Mouse (Mus musculus) spleen, postnatal 36 days (tissue): ENCODE data around the gene Cela2a.

Experiments used
- DNase-seq, 2 experiments: peaks; one replicate each; pipeline ENCODE4 v3.0.0; 2022; ENCODE audit warnings: low spot score in 2 of 2, mixed read lengths in 1 of 2

The Cela2a gene

DNA sequence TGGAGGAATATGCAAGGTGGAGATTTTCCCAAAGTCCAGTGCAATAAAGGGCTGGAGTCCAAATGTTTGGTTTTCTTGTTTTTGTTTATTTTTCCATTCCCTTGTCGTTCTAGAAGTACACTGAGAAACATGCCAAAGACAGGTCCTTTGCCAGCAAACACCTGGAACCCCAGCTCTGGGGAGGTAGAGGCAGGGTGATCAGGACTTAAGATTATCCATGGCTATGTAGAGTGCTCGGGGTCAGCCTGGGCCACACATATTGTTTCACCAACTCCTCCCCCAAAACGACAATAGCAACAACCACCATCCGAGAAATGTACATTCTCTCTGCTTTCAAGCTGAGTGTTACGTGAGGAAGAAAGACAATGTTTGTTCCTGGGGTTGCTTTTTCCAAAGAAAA lies at the start of gene Cela2a:
Gene Cela2a, minus strand, starts transcription at position 101 of the 400 bp plus-strand sequence.
- DNase-seq, result no peak

- DNase-seq, result no peak
Measured at GRCm38 (mm10) chr4:141875481-141876108, 49.6 kb upstream of the Cela2a start.

DNA sequence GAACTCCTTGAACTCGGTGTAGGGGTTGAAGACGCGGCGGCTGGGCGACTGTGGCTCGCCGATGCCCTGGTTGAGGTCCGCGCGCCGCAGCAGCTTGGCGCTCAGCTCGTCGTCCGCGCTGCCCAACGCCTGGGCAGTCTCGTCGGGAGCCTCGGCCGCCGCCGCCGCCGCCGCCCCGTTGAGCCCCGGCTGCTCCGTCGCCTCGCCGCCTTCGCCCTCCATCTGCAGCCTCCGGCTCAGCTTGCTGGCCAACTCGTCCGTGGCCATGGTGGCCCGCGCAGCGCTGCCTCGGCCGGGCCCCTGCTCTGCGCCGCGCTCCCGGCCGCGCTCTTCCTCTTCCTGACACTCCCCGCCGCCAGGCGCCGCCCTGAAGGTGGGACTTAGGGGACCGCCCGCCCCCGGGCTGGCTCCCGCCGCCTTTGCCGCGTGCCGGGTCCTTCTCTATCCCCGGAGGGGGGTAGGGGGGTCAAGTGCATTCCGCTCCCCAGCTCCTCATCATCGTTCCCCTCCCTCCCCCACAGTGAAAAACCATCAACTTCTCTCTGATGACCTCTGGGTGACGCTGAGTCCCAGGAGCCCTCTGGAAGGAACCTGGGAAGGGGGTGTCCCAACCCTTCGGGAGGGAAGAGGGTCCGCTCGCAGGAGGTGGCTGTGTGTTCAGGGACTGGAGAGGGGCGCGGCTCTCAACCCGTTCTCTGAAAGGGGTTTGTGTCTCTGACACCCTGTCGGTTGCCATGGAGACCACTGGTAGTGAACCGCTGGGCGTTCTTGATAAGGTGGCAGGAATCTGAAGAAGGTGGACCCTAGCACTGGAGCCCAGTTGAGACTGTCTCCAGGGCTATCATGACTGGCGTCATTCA lies 48.9 kb upstream of the Cela2a start, which contains the start of gene Efhd2:
Gene Efhd2, minus strand, starts transcription at position 320 of the 860 bp plus-strand sequence.
- DNase-seq, result peak; percentile 73 to 78

DNA sequence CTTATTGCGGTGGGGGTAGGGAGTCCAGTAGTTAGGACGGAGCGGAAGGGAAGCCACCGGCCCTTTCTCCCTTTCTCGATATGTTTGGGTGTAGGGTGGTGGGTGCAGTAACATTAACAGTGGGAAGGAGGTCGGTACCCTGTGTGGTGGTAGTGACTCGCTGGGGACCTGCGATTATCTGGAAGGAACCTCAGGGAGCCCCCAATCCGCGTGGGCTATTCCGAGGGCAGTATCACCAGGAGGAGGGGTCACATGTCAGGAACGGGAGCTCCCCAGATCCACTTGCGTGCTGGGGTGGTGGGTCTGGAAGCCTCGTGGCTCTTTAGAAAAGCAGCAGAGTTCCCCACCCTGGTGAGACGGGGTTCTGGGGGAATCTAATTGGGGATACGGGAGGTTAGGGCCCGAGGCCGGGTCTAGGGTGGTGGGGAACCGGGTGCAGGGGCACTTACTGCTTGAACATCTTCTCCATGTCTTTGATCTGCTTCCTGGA lies 48.2 kb upstream of the Cela2a start:
- DNase-seq, result no peak

DNA sequence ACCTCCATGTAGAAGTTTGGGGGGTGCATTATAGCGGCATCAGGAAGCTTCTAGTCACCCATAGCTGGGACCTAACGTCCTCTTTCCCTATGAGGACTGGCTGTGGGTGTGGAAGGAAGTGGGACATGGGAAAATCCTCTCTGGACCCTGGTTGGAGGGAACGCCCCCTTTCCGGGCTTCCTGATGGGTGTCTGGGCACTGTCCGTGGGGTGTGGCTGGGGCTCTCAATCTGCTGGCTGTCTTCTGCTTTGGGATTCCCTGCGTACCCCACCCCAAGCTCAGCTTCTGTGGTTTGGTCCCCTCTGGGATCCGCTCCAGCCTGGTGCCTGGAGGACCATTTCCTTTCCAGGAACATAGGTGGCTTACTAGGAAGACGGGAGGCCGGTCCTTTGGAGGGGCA lies 47.0 kb upstream of the Cela2a start:
- DNase-seq, result no peak

- no peak for DNase-seq
Measured at GRCm38 (mm10) chr4:141871909-141872308, 45.9 kb upstream of the Cela2a start.

- DNase-seq, result no peak
Measured at GRCm38 (mm10) chr4:141871333-141871725, 45.4 kb upstream of the Cela2a start.

GRCm38 (mm10) chr4:141870666-141871332 lies 44.8 kb upstream of the Cela2a start:
- peak; percentile 36 to 47 for DNase-seq

- no peak for DNase-seq
Measured at GRCm38 (mm10) chr4:141869436-141870215, 43.7 kb upstream of the Cela2a start.

DNA sequence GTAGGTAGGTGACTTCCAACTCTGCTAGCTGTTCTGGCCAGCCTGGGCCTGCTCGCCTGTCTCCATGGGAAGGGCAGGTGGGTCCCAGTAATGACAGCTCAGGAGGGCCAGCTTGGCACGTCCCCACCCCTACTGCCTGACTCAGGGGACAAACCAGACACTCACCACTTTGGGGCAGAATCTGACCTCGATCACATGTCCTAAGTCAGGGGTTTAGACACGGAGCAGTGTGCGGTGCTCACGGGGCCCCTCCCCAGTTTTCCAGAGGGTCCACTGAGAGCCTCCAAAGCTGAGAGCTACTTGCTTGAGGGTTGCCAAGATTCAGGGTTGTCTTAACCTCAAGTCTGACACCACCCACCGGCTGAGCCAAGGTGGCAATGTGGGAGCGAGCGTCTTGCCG lies 42.1 kb upstream of the Cela2a start:
- no peak for DNase-seq

DNA sequence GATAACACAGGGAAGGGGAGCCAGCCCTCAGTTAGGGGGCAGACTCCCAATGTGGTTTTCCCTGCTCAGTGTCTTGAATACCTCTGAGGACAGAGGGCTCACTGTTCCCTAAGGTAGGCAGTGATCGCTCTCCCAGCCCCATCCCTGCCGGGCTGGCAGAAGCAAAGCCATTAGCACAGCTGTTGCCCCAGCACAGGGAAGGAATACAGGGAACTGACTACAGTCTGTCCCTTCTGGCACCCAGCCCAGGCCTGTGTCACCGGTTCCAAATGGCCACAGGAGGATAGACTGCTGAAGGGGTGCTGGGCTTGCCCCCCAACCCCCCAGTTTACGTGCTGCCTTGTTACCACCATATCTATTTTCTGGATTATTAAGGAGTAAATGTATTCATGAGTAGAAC lies 41.5 kb upstream of the Cela2a start:
- DNase-seq, result no peak

DNA sequence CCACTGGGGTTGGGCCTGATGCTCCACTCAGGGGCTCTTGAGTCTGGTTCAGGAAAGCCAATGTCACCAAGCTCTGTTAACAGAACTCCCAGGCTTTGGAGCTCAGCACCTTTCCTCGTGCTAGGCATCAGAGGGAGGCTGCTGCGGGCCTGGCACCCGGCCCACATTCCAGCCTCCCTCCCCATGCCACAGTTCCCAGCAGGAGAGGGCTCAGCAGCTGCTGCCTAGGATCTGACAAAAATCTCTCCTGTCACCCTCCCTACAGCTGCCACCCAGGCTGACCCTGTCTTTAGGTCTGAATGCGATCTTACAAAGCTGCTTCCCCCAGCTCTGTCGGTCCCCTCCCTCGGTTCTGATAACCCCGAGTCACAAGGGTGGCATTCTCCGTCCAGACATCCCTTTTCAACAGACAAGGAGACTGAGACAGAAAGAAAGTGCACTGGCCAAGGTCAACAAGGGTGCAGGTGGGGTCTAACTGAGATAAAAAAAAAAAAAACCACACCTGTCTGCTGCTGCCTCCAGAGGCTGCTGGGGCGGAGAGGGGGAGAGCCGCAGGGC lies 41.1 kb upstream of the Cela2a start:
- no peak for DNase-seq

DNA sequence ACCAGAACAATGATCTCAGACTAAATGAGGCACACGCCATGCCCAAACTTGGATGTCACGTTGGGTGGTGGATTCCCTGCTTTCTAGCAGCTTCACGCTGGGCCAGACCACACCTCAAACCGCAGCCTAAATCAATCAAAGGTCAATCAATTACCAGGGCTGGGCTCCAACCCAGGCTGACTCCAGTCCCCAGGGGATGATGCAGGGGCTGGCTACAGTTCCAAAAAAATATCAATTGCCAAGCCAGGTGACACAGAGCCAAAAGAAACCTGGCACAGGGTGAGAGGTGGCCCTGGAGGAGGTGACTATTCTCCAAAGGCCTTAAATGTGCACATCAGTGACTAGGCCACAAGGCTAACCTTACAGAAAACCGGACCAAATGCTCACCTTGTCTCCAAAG lies 39.6 kb upstream of the Cela2a start:
- no peak for DNase-seq

- DNase-seq, result no peak
Measured at GRCm38 (mm10) chr4:141865006-141865405, 39.0 kb upstream of the Cela2a start.

DNA sequence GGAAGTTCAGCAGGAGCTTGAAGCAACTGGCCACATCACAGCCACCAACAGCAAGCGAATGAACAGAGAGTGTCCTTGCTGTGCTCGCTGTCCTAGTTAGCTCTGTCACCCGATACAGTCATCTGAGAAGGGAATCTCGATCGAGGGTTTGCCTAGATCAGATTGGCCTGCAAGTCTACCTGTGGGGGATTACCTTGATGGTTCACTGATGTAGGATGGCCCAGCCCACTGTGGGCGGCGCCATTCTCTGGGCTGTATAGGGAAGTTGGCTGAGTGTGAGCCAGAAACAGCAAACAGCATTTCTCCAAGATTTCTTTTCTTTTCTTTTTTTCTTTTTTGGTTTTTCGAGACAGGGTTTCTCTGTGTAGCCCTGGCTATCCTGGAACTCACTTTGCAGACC lies 38.5 kb upstream of the Cela2a start:
- no peak for DNase-seq

DNA sequence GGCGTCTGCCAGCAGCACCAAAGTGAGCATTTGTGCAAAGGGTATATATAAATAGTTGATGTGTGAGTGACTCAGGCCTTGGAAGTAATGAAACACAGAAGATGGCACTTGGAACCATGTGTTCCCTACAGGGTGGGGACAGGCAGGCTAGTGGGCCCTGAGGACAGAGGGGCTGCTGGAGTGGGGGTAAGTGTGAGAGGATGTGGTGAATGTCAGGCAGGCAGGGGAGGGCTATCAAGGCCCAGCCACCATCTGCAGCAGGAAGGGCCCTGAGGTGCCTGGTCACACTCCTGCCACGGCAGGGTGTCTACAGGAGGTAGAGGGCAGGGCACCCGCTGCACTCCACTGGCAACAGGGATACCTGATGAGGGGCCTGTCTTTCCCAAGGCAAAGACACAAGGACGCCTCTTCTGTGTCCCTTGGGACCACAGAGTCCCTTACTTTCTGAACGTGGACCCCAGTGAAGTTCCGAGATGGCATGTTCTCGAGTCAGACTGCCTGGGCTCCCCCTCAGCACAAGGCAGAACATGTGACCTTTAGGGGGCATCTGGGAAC lies 37.8 kb upstream of the Cela2a start:
- DNase-seq, result no peak

DNA sequence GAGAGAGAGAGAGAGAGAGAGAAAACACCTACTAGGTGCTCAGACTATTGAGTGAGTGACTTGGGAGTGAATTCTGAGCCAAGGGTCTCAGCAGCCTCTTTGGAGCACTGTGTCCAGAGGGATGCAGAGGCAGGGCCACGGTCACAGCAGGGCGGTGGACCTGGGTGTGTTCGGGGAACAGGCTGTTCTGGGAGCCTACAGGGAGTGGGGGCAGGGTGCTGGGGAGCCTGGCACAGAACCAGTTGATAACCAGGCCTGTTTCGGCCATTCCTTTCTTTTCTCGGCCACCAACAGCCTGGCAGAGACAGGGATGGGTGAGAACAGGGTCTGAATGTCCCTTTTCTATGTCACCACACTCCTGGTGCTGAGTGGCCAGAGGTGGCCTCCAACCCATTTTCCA lies 36.9 kb upstream of the Cela2a start:
- DNase-seq, result no peak

DNA sequence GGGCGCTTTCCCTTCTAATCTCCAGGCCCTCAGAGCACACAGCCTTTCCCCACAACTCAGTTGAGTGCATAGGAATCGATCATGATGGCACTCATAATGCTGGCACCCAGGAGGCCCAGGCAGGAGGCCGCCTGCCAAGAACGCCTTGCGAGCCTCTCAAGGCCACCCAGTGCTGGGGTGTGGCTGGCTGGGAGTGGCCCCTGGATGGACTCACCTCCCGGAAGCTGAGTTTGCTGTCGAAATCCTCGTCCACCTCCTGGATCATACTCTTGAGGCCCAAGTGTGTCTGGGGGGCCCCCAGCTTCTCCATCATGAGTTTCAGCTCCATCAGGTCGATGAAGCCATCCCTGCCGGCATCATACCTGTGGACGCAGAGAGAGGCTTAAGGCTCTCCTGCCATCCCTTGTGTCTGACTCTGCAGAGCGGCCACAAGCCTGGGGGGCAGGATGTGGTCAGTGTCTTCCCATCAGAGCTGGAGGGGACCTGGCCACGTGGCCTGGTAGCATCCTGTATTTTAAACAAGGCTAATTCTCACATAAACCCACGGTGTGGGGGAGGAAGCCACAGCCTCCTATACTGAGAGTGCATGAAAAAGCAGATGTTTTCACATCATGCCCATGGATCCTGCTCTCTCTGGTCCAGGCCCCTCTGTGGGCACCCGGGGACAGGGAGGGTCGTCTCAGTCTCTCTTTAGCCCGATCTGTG lies 35.8 kb upstream of the Cela2a start:
- DNase-seq, result no peak

DNA sequence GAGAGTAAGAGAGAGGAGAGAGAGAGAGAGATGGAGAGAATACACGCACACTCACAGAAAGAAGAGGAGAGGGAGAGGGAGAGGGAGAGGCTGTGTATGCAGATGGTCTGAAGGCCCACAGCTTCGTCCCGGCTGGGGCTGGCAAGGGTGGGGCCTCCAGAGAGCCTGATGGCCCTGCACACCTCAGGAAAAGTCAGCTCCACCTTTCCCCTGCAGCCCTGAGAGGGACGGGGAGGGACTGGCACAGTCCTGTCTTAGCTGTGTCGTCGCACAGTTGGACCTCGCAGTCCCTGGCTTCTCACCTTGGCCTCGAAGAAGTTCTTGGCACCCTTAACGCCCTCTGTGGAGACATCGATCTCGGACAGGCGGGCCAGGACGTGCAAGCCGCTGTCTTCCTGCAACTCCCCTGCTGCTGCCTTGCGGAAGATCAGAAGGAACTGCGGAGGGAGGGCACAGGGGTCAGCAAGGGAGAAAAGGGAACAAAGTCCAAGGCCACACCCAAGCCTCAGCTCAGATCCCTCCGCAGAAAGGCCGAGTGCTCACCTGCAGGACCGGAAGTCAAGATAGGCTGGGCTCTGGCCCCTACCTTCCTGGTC lies 34.4 kb upstream of the Cela2a start:
- DNase-seq, result no peak

DNA sequence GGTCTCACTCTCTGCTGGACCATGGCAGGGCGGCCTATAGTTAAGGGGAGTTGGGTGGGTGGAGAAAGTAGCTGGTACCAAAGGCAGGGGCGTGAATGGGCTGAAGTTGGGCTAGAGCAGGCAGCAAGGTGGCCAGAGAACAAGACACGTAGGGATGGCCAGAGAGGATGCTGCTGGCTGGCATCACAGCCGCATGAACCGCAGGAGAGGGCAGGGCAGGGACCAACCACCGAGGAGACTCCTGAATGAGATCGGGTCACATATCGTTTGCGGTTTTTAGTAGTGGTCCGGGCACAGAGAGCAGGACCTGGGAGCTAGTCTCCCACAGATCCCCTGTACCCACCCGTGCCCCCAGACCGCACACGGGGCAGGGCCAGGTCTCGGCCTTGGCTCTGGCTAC lies 33.4 kb upstream of the Cela2a start:
- DNase-seq, result no peak
